Mouse (Mus musculus): Measurements from ENCODE around the gene Mepce. TPM values are rescaled to one million over a fixed set of nuclear protein-coding genes. Genes with fewer than 3 reads are reported as not detected.

The Mepce gene
- polyA plus RNA-seq, 1 experiment from 2014 or later, result 8.7 TPM

- Histone ChIP-seq H3K36me3 (peaks cover 40% of the 10 kb centered on the region), H3K4me3 (peak overlapping the region; percentile 70), H3K9ac (peak overlapping the region; percentile 80), H3K27ac (peak overlapping the region; percentile 100), H3K9me3 (no peaks in the 10 kb centered on the region), H3K4me1 (peaks cover 35% of the 10 kb centered on the region), H3K27me3 (no peaks in the 10 kb centered on the region), H3K4me2 (peak overlapping the region; percentile 90)
- 2% methylated on average over 61 of the region's 62 CpGs for WGBS
- no peak for ATAC-seq (ENCODE audit: insufficient number of reproducible peaks, low FRiP score, low TSS enrichment, low read depth)
Observed at GRCm38 (mm10) chr5:137785164-137786031, 2.1 kb downstream of the Mepce start.

GRCm38 (mm10) chr5:137784546-137784945 is 2.9 kb downstream of the Mepce start:
- Histone ChIP-seq H3K36me3 (peaks cover 43% of the 10 kb centered on the region), H3K27me3 (no peaks in the 10 kb centered on the region), H3K27ac (no peak overlapping the region), H3K4me3 (peak overlapping the region; percentile 70), H3K4me2 (peak overlapping the region; percentile 90), H3K9ac (peak overlapping the region; percentile 80; the same call in 1 of the 2 replicates), H3K4me1 (peaks cover 42% of the 10 kb centered on the region), H3K9me3 (no peaks in the 10 kb centered on the region)
- 79% methylated on average over 14 of the region's 14 CpGs for WGBS
- no peak for ATAC-seq (ENCODE audit: insufficient number of reproducible peaks, low FRiP score, low TSS enrichment, low read depth)

GRCm38 (mm10) chr5:137783901-137784540 is 3.4 kb downstream of the Mepce start:
- H3K4me1 ChIP-seq, result peaks cover 45% of the 10 kb centered on the region
- no peak for ATAC-seq (ENCODE audit: insufficient number of reproducible peaks, low FRiP score, low TSS enrichment, low read depth)
- peak overlapping the region; percentile 31; the same call in 1 of the 2 replicates for H3K9ac ChIP-seq
- no peaks in the 10 kb centered on the region for H3K27me3 ChIP-seq
- no peak overlapping the region for H3K27ac ChIP-seq
- peak overlapping the region; percentile 70 for H3K4me3 ChIP-seq
- H3K4me2 ChIP-seq, result peak overlapping the region; percentile 90
- peaks cover 43% of the 10 kb centered on the region for H3K36me3 ChIP-seq
- no peaks in the 10 kb centered on the region for H3K9me3 ChIP-seq
- 73% methylated on average over 9 of the region's 9 CpGs for WGBS

GRCm38 (mm10) chr5:137782776-137783522 is 4.5 kb downstream of the Mepce start:
- Histone ChIP-seq H3K9me3 (no peaks in the 10 kb centered on the region), H3K4me3 (peak overlapping the region; percentile 70; the same call in 1 of the 2 replicates), H3K4me1 (peaks cover 47% of the 10 kb centered on the region), H3K36me3 (peaks cover 43% of the 10 kb centered on the region), H3K27ac (no peak overlapping the region), H3K27me3 (no peaks in the 10 kb centered on the region), H3K9ac (no peak overlapping the region), H3K4me2 (peak overlapping the region; percentile 90; the same call in 1 of the 2 replicates)
- ATAC-seq (ENCODE audit: insufficient number of reproducible peaks, low FRiP score, low TSS enrichment, low read depth), result no peak
- WGBS, result 84% methylated on average over 13 of the region's 13 CpGs

- ATAC-seq (ENCODE audit: insufficient number of reproducible peaks, low FRiP score, low TSS enrichment, low read depth), result no peak
- H3K9me3 ChIP-seq, result no peaks in the 10 kb centered on the region
- no peak overlapping the region for H3K4me3 ChIP-seq
- no peak overlapping the region for H3K9ac ChIP-seq
- H3K36me3 ChIP-seq, result peaks cover 43% of the 10 kb centered on the region
- no peaks in the 10 kb centered on the region for H3K27me3 ChIP-seq
- H3K4me2 ChIP-seq, result no peak overlapping the region
- 88% methylated on average over 7 of the region's 7 CpGs for WGBS
- H3K4me1 ChIP-seq, result peaks cover 50% of the 10 kb centered on the region
- no peak overlapping the region for H3K27ac ChIP-seq
Observed at GRCm38 (mm10) chr5:137781661-137782060, 5.8 kb downstream of the Mepce start.

- under 1% methylated on average over 81 of the region's 83 CpGs for WGBS
- peak overlapping the region; percentile 91 for H3K4me2 ChIP-seq
- peaks cover 50% of the 10 kb centered on the region for H3K4me1 ChIP-seq
- no peaks in the 10 kb centered on the region for H3K27me3 ChIP-seq
- peak overlapping the region; percentile 95 for H3K9ac ChIP-seq
- peak overlapping the region; percentile 99 for H3K4me3 ChIP-seq
- ATAC-seq (ENCODE audit: insufficient number of reproducible peaks, low FRiP score, low TSS enrichment, low read depth), result 0 out of 2 replicates have a peak, but pooled peaks have one; percentile 7
- H3K27ac ChIP-seq, result peak overlapping the region; percentile 92
- H3K36me3 ChIP-seq, result peaks cover 37% of the 10 kb centered on the region
- no peaks in the 10 kb centered on the region for H3K9me3 ChIP-seq
Observed at GRCm38 (mm10) chr5:137779053-137779933, 8.2 kb downstream of the Mepce start.

- Histone ChIP-seq H3K4me3 (peak within 1 kb of the TSS; percentile 99), H3K27ac (peak within 1 kb of the TSS; percentile 92), H3K9ac (peak within 1 kb of the TSS; percentile 95), H3K4me1 (peaks cover 43% of the 10 kb centered on the region), H3K4me2 (peak within 1 kb of the TSS; percentile 91), H3K36me3 (peaks cover 35% of the 10 kb centered on the region), H3K9me3 (no peaks in the 10 kb centered on the region), H3K27me3 (no peaks in the 10 kb centered on the region)
- WGBS, result under 1% methylated on average over 31 of the region's 31 CpGs
- ATAC-seq (ENCODE audit: insufficient number of reproducible peaks, low FRiP score, low TSS enrichment, low read depth), result peak; percentile 88
Observed at GRCm38 (mm10) chr5:137778635-137779034, 8.8 kb downstream of the Mepce start, which contains the start of gene Ppp1r35. Ppp1r35 (plus strand) TSS chr5:137778849.

GRCm38 (mm10) chr5:137777267-137777845 is 10.1 kb downstream of the Mepce start:
- Histone ChIP-seq H3K9ac (no peak overlapping the region), H3K27ac (peak overlapping the region; percentile 44), H3K27me3 (no peaks in the 10 kb centered on the region), H3K4me3 (no peak overlapping the region), H3K4me1 (peaks cover 34% of the 10 kb centered on the region), H3K9me3 (no peaks in the 10 kb centered on the region), H3K36me3 (peaks cover 22% of the 10 kb centered on the region), H3K4me2 (no peak overlapping the region)
- no peak for ATAC-seq (ENCODE audit: insufficient number of reproducible peaks, low FRiP score, low TSS enrichment, low read depth)
- WGBS, result 61% methylated on average over 7 of the region's 7 CpGs

- Histone ChIP-seq H3K4me2 (peak overlapping the region; percentile 20; the same call in 1 of the 2 replicates), H3K9me3 (no peaks in the 10 kb centered on the region), H3K4me3 (no peak overlapping the region), H3K27me3 (no peaks in the 10 kb centered on the region), H3K4me1 (peaks cover 34% of the 10 kb centered on the region), H3K36me3 (peaks cover 14% of the 10 kb centered on the region), H3K27ac (peak overlapping the region; percentile 74), H3K9ac (no peak overlapping the region)
- ATAC-seq (ENCODE audit: insufficient number of reproducible peaks, low FRiP score, low TSS enrichment, low read depth), result peak; percentile 35; the same call in 1 of the 2 replicates
- 14% methylated on average over 5 of the region's 5 CpGs for WGBS
Observed at GRCm38 (mm10) chr5:137776408-137776918, 11.0 kb downstream of the Mepce start.

- Histone ChIP-seq H3K4me1 (peaks cover 34% of the 10 kb centered on the region), H3K27ac (peak overlapping the region; percentile 74), H3K36me3 (peaks cover 6% of the 10 kb centered on the region; the same call in 1 of the 2 replicates), H3K27me3 (no peaks in the 10 kb centered on the region), H3K9ac (no peak overlapping the region), H3K4me2 (no peak overlapping the region), H3K4me3 (no peak overlapping the region), H3K9me3 (no peaks in the 10 kb centered on the region)
- WGBS, result 88% methylated on average over 2 of the region's 2 CpGs
- no peak for ATAC-seq (ENCODE audit: insufficient number of reproducible peaks, low FRiP score, low TSS enrichment, low read depth)
Observed at GRCm38 (mm10) chr5:137775587-137776290, 11.7 kb downstream of the Mepce start.

All from limb, embryonic 15.5 days (tissue).